Mouse (Mus musculus) CH12.LX (cell line): ENCODE measurements around the gene H3f3b.

Experiments
- CHD1 ChIP-seq: IDR thresholded peaks from 2 replicates; pipeline ENCODE4 v1.6.1; 2012; ENCODE audit warnings: low read depth, low read length, improper control_type of control experiment, inconsistent platforms
- CTCF ChIP-seq, 2 experiments: IDR thresholded peaks in 1 of 2; conservative IDR thresholded peaks in 1 of 2; 2 replicates each; pipeline ENCODE4 v1.5.1; 2011 to 2012; ENCODE audit warnings: low read depth in 2 of 2, low read length in 2 of 2, improper control_type of control experiment in 1 of 2, inconsistent platforms in 1 of 2, mild to moderate bottlenecking in 1 of 2, moderate library complexity in 1 of 2
- E2F4 ChIP-seq: IDR thresholded peaks from 2 replicates; pipeline ENCODE4 v1.6.1; 2011; ENCODE audit warnings: low read depth, low read length, improper control_type of control experiment; ENCODE audit not compliant: insufficient replicate concordance
- EP300 ChIP-seq: IDR thresholded peaks from 2 replicates; pipeline ENCODE4 v1.6.1; 2011; ENCODE audit warnings: low read length, improper control_type of control experiment
- JUND ChIP-seq: conservative IDR thresholded peaks from 2 replicates; pipeline ENCODE4 v1.6.1; 2011; ENCODE audit warnings: low read depth, low read length, improper control_type of control experiment
- MAX ChIP-seq: IDR thresholded peaks from 2 replicates; pipeline ENCODE4 v1.6.1; 2011; ENCODE audit warnings: low read length, improper control_type of control experiment
- MAZ ChIP-seq: IDR thresholded peaks from 2 replicates; pipeline ENCODE4 v1.6.1; 2012; ENCODE audit warnings: low read depth, mild to moderate bottlenecking, inconsistent platforms, low read length, improper control_type of control experiment, moderate library complexity
- POLR2A ChIP-seq: IDR thresholded peaks from 2 replicates; pipeline ENCODE4 v1.6.1; 2011; ENCODE audit warnings: low read depth, mild to moderate bottlenecking, improper control_type of control experiment, low read length
- SMC3 ChIP-seq: IDR thresholded peaks from 2 replicates; pipeline ENCODE4 v1.6.1; 2011; ENCODE audit warnings: low read depth, low read length, improper control_type of control experiment
- ZC3H11A ChIP-seq: IDR thresholded peaks from 2 replicates; pipeline ENCODE4 v1.6.1; 2012; ENCODE audit warnings: low read depth, mild to moderate bottlenecking, inconsistent platforms, low read length, improper control_type of control experiment

- TF ChIP-seq JUND, result no peak
- no peak for TF ChIP-seq E2F4
- no peak for TF ChIP-seq MAX
- no peak for TF ChIP-seq CHD1
- TF ChIP-seq CTCF (conservative IDR thresholded peaks at IDR 0.05 in 1 of 2, IDR thresholded peaks at IDR 0.05 in 1 of 2; ENCODE audit: low read depth in 2 of 2, low read length in 2 of 2), result no peak
- TF ChIP-seq MAZ, result no peak
- no peak for TF ChIP-seq EP300
- TF ChIP-seq POLR2A, result no peak
- no peak for TF ChIP-seq ZC3H11A
- TF ChIP-seq SMC3, result no peak
These were observed 52.7 kb downstream of the H3f3b start for GRCm38 (mm10) chr11:115975083-115975420.
